Mouse (Mus musculus) inflammation-experienced regulatory T-cells, adult 6 months (primary cell): ENCODE data around the gene Sf3b6. TPM values are rescaled to one million over a fixed set of nuclear protein-coding genes. Genes with fewer than 3 reads are reported as not detected.
A peak's percentile ranks its signal among the peaks of the same experiment; 100 is the strongest.
"Not testable (repeated sequence)": the region's sequence is repeated elsewhere in the genome, so short reads cannot be mapped to it uniquely, and the experiment has no call there.

Experiments used
- ATAC-seq: one replicate; pipeline ENCODE4 v1.8.0; 2017
- polyA plus RNA-seq, 3 experiments: library from polyadenylated mRNA; unstranded; fragments of 100-300 nt; shearing (Covaris generic); gene quantifications; one replicate each; pipeline ENCODE4 v1.2.1; 2017

Sf3b6 gene
- polyA plus RNA-seq, result 100 to 1,000 TPM; 215 to 404 (median 344) TPM

- ATAC-seq, result peak; percentile 99
Measured at GRCm38 (mm10) chr12:4817361-4818101, at the start of gene Sf3b6. Gene Sf3b6, plus strand, starts transcription at chr12:4817544.

- peak; percentile 99 for ATAC-seq
Measured at GRCm38 (mm10) chr12:4768492-4769332, 48.6 kb upstream of the Sf3b6 start, which contains the start of the genes Pfn4 and Fam228b. Gene Pfn4, plus strand, starts transcription at chr12:4769022. Gene Fam228b, minus strand, starts transcription at chr12:4769267.

GRCm38 (mm10) chr12:4769333-4769723, 48.0 kb upstream of the Sf3b6 start:
- peak; percentile 11 for ATAC-seq

GRCm38 (mm10) chr12:4774895-4775587, 42.3 kb upstream of the Sf3b6 start:
- ATAC-seq, result no peak

GRCm38 (mm10) chr12:4775588-4775949, 41.8 kb upstream of the Sf3b6 start:
- ATAC-seq, result no peak

GRCm38 (mm10) chr12:4777734-4778133, 39.6 kb upstream of the Sf3b6 start:
- ATAC-seq, result no peak

GRCm38 (mm10) chr12:4780245-4780644, 37.1 kb upstream of the Sf3b6 start:
- no peak for ATAC-seq

GRCm38 (mm10) chr12:4781270-4781669, 36.1 kb upstream of the Sf3b6 start:
- no peak for ATAC-seq

- not testable (repeated sequence) for ATAC-seq
Measured at GRCm38 (mm10) chr12:4781725-4782404, 35.5 kb upstream of the Sf3b6 start.

- ATAC-seq, result no peak
Measured at GRCm38 (mm10) chr12:4783598-4783997, 33.7 kb upstream of the Sf3b6 start.

- no peak for ATAC-seq
Measured at GRCm38 (mm10) chr12:4784466-4784865, 32.9 kb upstream of the Sf3b6 start.

GRCm38 (mm10) chr12:4788128-4788527, 29.2 kb upstream of the Sf3b6 start:
- ATAC-seq, result not testable (repeated sequence)

- no peak for ATAC-seq
Measured at GRCm38 (mm10) chr12:4793718-4794117, 23.6 kb upstream of the Sf3b6 start.

GRCm38 (mm10) chr12:4797471-4797870, 19.9 kb upstream of the Sf3b6 start:
- ATAC-seq, result not testable (repeated sequence)

GRCm38 (mm10) chr12:4811036-4811435, 6.3 kb upstream of the Sf3b6 start:
- no peak for ATAC-seq

- ATAC-seq, result no peak
Measured at GRCm38 (mm10) chr12:4811705-4812104, 5.6 kb upstream of the Sf3b6 start.

GRCm38 (mm10) chr12:4813636-4814035, 3.7 kb upstream of the Sf3b6 start:
- no peak for ATAC-seq

- peak; percentile 26 for ATAC-seq
Measured at GRCm38 (mm10) chr12:4816680-4817360, 524 bp upstream of the Sf3b6 start.

- no peak for ATAC-seq
Measured at GRCm38 (mm10) chr12:4827256-4827655, 9.9 kb downstream of the Sf3b6 start.

- no peak for ATAC-seq
Measured at GRCm38 (mm10) chr12:4836959-4837358, 19.6 kb downstream of the Sf3b6 start.

- ATAC-seq, result no peak
Measured at GRCm38 (mm10) chr12:4840010-4840409, 22.7 kb downstream of the Sf3b6 start.

GRCm38 (mm10) chr12:4840741-4841140, 23.4 kb downstream of the Sf3b6 start:
- no peak for ATAC-seq
